Mouse (Mus musculus): ENCODE results near the gene Sulf2.
A peak's percentile ranks its signal among the peaks of the same experiment; 100 is the strongest.

Gene Sulf2

DNA sequence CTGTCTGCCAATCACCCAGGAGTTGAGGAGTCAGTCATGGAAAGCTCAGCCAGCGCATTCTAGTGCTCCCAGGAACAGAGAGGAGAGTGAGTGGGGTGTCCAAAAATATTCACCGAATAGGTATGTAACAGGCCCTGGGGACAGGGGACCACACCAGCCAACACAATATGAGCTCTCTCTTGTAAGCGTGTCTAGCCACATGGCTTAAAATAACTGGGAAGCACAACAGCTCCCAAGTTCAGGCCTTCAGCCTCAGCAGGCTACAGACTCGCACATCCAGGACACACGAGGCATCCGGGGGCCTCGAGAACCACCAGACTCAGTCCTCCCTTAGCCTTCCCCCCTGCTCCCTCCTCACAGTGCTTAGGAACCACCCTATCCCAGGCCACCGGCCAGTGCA, 6.0 kb downstream of the Sulf2 start:
- no peak for DNase-seq (ENCODE audit: low read depth, low spot score)

DNA sequence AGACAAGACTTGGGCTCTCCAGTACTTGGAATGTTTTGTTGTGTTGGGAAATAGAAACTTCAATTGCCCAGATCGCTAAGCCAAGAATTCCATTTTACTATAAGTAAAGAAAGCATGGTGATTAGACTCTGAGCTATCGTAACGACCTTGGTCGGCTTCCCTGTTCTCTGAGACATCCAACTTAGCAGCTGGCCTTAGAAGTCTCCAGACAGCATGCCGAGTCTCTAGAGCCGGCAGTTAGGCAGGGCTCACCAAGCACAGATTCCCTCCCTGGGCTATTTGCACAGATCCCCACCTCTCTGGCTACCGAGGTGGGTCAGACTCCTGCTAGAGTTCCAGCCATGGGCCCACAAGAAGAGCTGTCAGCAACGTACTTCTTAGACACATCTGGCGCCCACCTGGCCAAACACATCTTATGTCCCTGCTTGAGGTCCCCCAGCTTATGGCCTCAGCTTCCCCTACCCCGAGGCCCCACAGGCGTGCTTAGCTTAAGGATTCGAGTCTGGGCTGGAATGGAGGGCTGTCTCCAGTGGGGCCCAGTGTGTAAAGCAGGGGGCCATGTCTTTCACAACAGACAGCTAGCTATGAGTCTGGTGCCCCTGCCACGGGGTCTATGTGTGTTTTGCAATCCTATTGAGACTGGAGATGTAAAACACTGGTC, 6.7 kb downstream of the Sulf2 start:
- DNase-seq (ENCODE audit: low read depth, low spot score) = no peak

GRCm38 (mm10) chr2:166147930-166148651, 7.4 kb downstream of the Sulf2 start:
- DNase-seq (ENCODE audit: low read depth, low spot score) = no peak

- no peak for DNase-seq (ENCODE audit: low read depth, low spot score)
Measured at GRCm38 (mm10) chr2:166146446-166146845, 9.0 kb downstream of the Sulf2 start.

GRCm38 (mm10) chr2:166145031-166145430, 10.4 kb downstream of the Sulf2 start:
- no peak for DNase-seq (ENCODE audit: low read depth, low spot score)

GRCm38 (mm10) chr2:166143871-166144270, 11.6 kb downstream of the Sulf2 start:
- DNase-seq (ENCODE audit: low read depth, low spot score) = no peak

- DNase-seq (ENCODE audit: low read depth, low spot score) = peak; percentile 68
Measured at GRCm38 (mm10) chr2:166142561-166143112, 12.8 kb downstream of the Sulf2 start.

DNA sequence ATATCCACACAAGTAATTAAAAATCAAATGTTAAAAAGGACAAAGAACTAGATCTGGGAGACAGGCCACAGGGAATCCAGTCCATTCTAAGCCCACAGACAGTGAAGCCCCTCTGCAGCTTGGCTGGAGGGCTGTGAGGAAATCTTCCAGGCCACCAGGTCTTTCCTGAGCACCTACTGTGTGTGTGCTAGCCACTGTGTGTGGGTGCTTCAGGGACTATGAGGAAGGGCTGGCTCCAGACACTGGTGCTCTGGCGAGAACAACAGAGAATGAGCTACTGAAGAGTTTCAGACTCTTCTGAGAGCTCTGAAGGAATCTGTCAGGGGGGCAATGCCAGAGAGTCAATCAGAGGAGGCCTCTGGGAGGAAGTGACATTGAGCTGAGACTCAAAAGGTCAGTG, 13.6 kb downstream of the Sulf2 start:
- DNase-seq (ENCODE audit: low read depth, low spot score) = no peak

DNA sequence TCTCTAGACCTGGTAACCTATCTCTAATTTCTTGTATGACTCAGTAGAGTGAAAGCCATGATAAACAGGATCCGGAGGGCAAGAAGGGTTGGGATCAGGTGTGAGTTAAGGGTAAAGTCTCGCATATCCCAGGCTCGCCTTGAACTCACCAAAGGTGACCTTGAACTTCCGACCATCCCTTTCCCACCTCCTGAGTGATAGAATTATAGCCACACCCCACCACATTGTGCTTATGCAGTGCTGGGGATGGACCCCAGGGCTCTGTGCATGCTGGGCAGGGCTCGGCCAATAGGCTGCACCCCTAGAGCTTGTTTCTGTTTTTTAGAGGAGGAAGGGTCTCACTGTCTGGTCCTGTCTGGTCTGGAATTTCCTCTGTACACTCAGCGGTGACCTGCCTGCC, 14.4 kb downstream of the Sulf2 start:
- no peak for DNase-seq (ENCODE audit: low read depth, low spot score)

GRCm38 (mm10) chr2:166140427-166140826, 15.0 kb downstream of the Sulf2 start:
- no peak for DNase-seq (ENCODE audit: low read depth, low spot score)

- DNase-seq (ENCODE audit: low read depth, low spot score) = no peak
Measured at GRCm38 (mm10) chr2:166138308-166138707, 17.2 kb downstream of the Sulf2 start.

DNA sequence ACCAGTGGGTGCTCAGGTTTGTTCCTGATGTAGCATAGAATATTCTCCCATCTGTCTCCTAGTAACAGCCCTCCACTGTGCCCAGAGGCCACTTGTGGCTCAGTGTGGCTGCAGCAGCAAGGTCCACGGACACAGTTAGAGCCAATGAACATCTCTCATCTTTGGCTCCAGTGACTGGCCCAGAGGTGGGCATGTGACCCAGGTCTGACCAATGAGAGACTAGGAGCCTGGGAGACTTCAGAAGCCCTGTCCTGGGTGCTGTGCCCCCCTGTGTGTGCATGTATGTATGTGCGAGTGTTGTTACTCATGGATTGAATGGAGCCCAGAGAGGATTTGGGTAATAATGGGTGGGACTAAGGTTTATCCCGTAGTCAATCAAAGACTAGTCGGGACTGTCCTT, 18.0 kb downstream of the Sulf2 start:
- no peak for DNase-seq (ENCODE audit: low read depth, low spot score)

- no peak for DNase-seq (ENCODE audit: low read depth, low spot score)
Measured at GRCm38 (mm10) chr2:166135711-166136485, 19.6 kb downstream of the Sulf2 start.

DNA sequence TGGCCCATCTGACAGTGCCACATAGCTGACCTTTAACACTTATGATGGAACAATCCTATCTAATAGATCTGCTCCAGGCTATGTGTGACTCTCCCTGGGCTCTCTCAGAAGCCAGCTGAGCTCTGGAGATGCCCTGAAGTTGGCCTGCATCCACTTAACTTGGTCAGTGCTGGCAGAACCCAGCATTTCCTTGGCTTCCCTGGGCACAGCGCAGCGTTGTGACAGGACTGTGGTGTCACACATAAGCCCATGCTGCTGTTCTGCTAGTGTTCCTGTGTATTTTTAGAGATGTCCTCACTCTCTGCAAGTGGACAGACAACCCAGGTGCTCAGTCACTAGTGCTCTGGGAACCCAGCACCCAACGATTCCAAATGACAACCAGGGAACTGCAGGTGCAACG, 26.7 kb downstream of the Sulf2 start:
- DNase-seq (ENCODE audit: low read depth, low spot score) = no peak

- DNase-seq (ENCODE audit: low read depth, low spot score) = no peak
Measured at GRCm38 (mm10) chr2:166128032-166128431, 27.4 kb downstream of the Sulf2 start.

- no peak for DNase-seq (ENCODE audit: low read depth, low spot score)
Measured at GRCm38 (mm10) chr2:166126343-166126742, 29.1 kb downstream of the Sulf2 start.

- no peak for DNase-seq (ENCODE audit: low read depth, low spot score)
Measured at GRCm38 (mm10) chr2:166125492-166126252, 29.8 kb downstream of the Sulf2 start.

GRCm38 (mm10) chr2:166125033-166125432, 30.4 kb downstream of the Sulf2 start:
- no peak for DNase-seq (ENCODE audit: low read depth, low spot score)

DNA sequence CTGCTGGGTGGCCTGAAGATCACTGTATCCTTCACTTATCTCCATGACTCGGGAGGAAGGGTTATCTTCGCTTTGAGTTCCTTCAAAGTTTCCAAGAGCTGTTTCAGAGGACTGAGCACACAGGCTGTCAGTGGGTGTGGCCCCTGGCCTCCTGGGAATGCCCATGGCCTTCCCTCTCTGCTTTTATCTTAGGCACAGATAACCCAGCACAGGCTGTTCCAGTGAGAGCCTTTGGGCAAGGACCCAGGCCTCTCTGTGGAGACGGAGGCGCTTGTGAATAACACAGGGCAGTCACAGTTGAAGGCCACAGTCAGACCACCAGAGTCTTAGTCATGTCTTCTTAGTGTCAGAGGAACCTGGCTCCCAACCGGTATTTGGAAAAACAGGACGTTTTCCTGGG, 32.7 kb downstream of the Sulf2 start:
- no peak for DNase-seq (ENCODE audit: low read depth, low spot score)

DNA sequence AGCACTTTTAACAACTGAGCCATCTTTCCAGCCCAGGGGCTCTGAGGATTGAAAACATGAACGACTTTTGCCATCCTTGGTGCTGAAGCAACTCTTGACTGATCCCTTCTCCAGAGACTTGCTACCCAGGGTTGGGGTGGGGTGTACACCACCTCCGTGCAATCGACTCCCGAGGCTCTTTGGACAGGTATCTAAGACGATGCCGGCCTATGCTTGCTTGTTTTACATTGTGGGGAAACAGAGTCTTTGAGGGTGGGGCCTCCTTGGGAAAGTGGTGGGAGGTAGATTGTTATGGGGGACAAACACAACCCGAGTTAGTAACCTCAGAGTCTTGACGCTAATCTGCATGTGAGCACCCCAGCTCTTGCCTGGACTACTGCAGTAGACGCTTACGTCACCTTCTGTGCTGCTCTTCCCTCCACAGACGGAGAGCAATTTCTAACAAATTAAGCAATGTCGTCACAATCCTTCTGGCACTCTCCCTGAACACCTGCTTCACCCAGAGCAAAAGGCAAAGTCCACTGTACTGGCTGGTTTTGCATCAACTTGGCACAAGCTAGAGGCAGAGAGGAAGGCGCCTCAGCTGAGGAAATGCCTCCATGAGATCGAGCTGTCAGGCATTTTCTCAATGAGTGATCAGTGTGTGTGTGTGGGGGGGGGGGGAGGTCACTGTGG, 33.6 kb downstream of the Sulf2 start:
- DNase-seq (ENCODE audit: low read depth, low spot score) = no peak

GRCm38 (mm10) chr2:166119992-166120391, 35.5 kb downstream of the Sulf2 start:
- DNase-seq (ENCODE audit: low read depth, low spot score) = no peak

All from telencephalon, adult 2 months (tissue).